Mouse (Mus musculus): Measurements from ENCODE around the gene Map2k4. TPM values are rescaled to one million over a fixed set of nuclear protein-coding genes. Genes with fewer than 3 reads are reported as not detected.

Gene Map2k4
- total RNA-seq, 2 experiments from 2014 or later: 42.5 to 44.8 TPM

Small RNA genes within 50 kb of the gene (microRNA-seq; reads per million reads assigned to microRNA genes)
- 4,373 to 6,410 reads per million in 2 experiments for gene Mir744 (ENCODE audit: borderline number of aligned reads in 2 of 2)

Other genes with a start within 250 kb of the Map2k4 start
- 1 to 10 TPM; 5.0 to 5.2 TPM for gene Zkscan6, start 18.9 kb upstream of the Map2k4 start, total RNA-seq (2021)